Mouse (Mus musculus) bone marrow, adult 2 months (tissue): ENCODE measurements at regions not wholly inside any gene's neighbourhood (a gene's known extent, or its start where the extent isn't known, plus 50 kb on each side); places are given as distances from the start of the nearest gene placed in this dataset.

Source experiments
- H3K27ac ChIP-seq: fragments of 200-500 bp; 2 replicates; pipeline ENCODE4 v1.5.1; 2012; ENCODE audit warnings: low read depth, mild to moderate bottlenecking, control low read depth, inconsistent platforms, low read length; ENCODE audit not compliant: control insufficient read depth, poor library complexity, insufficient read depth
- H3K4me1 ChIP-seq: fragments of 200-500 bp; 2 replicates; pipeline ENCODE4 v1.6.1; 2011; ENCODE audit warnings: low read length; ENCODE audit not compliant: control insufficient read depth, insufficient read depth
- H3K4me3 ChIP-seq: fragments of 200-500 bp; replicated peaks from 2 replicates; pipeline ENCODE3; 2011; ENCODE audit warnings: mild to moderate bottlenecking, low read depth, low read length, control low read depth; ENCODE audit not compliant: control insufficient read depth
- CTCF ChIP-seq: fragments of 200-500 bp; IDR thresholded peaks from 2 replicates; pipeline ENCODE4 v1.5.1; 2011; ENCODE audit warnings: low read length, control low read depth; ENCODE audit not compliant: control insufficient read depth, insufficient read depth
- POLR2A ChIP-seq: fragments of 200-500 bp; IDR thresholded peaks from 2 replicates; pipeline ENCODE4 v1.6.1; 2011; ENCODE audit warnings: low read depth, mild to moderate bottlenecking, control low read depth, low read length, borderline replicate concordance; ENCODE audit not compliant: control insufficient read depth
- WGBS: fragments of 180-500 bp; shearing (Covaris S2); methylation state at CpG from one replicate; pipeline ENCODE4 v1.1.7; 2018; 5-methylcytosine and 5-hydroxymethylcytosine counted together

GRCm38 (mm10) chr16:85682721-85683120 lies 120.2 kb downstream of the Adamts1 start:
- TF ChIP-seq CTCF = no peak
- WGBS = 68% methylated on average over 2 of the region's 2 CpGs
- Histone ChIP-seq H3K4me3 (no peak overlapping the region), H3K4me1 (no peaks in the 10 kb centered on the region), H3K27ac (no peak overlapping the region)

- no peak overlapping the region for H3K4me3 ChIP-seq
- 56% methylated on average over 6 of the region's 6 CpGs for WGBS
- TF ChIP-seq CTCF = no peak
- TF ChIP-seq POLR2A = no peak
These were observed 122.6 kb downstream of the Adamts1 start for GRCm38 (mm10) chr16:85680351-85680750.

GRCm38 (mm10) chr16:85678781-85679180 lies 124.1 kb downstream of the Adamts1 start:
- no peak for TF ChIP-seq POLR2A
- TF ChIP-seq CTCF = no peak
- no peaks in the 10 kb centered on the region for H3K4me1 ChIP-seq
- H3K27ac ChIP-seq = no peak overlapping the region
- WGBS = 70% methylated on average over 1 of the region's 1 CpGs
- H3K4me3 ChIP-seq = no peak overlapping the region

More at GRCm38 (mm10) chr16:85680351-85680750, 122.6 kb downstream of the Adamts1 start:
- H3K4me1 ChIP-seq = no peaks in the 10 kb centered on the region
- H3K27ac ChIP-seq = no peak overlapping the region

GRCm38 (mm10) chr16:85678228-85678627 lies 124.7 kb downstream of the Adamts1 start:
- no peak for TF ChIP-seq POLR2A
- TF ChIP-seq CTCF = no peak
- no peaks in the 10 kb centered on the region for H3K4me1 ChIP-seq
- H3K4me3 ChIP-seq = no peak overlapping the region
- no peak overlapping the region for H3K27ac ChIP-seq

- H3K27ac ChIP-seq = no peak overlapping the region
- WGBS = 27% methylated on average over 9 of the region's 9 CpGs
- TF ChIP-seq CTCF (peak; percentile 22; the same call in 1 of the 2 replicates), POLR2A (no peak)
- no peak overlapping the region for H3K4me3 ChIP-seq
- H3K4me1 ChIP-seq = no peaks in the 10 kb centered on the region
These were observed 123.8 kb upstream of the Cyyr1 start for GRCm38 (mm10) chr16:85677027-85677426.

- Histone ChIP-seq H3K4me1 (no peaks in the 10 kb centered on the region), H3K4me3 (no peak overlapping the region), H3K27ac (no peak overlapping the region)
- WGBS = 78% methylated on average over 5 of the region's 5 CpGs
- TF ChIP-seq POLR2A = no peak
- TF ChIP-seq CTCF = no peak
These were observed 115.6 kb upstream of the Cyyr1 start for GRCm38 (mm10) chr16:85668767-85669166.

GRCm38 (mm10) chr16:85667790-85668189 lies 114.6 kb upstream of the Cyyr1 start:
- H3K4me1 ChIP-seq = no peaks in the 10 kb centered on the region
- no peak overlapping the region for H3K4me3 ChIP-seq
- 61% methylated on average over 1 of the region's 1 CpGs for WGBS
- H3K27ac ChIP-seq = no peak overlapping the region
- TF ChIP-seq POLR2A (no peak), CTCF (no peak)

GRCm38 (mm10) chr16:85649516-85649915 lies 96.3 kb upstream of the Cyyr1 start:
- Histone ChIP-seq H3K4me3 (no peak overlapping the region), H3K4me1 (no peaks in the 10 kb centered on the region), H3K27ac (no peak overlapping the region)
- TF ChIP-seq CTCF (no peak), POLR2A (no peak)
- WGBS = 78% methylated on average over 1 of the region's 1 CpGs

GRCm38 (mm10) chr16:85640992-85641391 lies 87.8 kb upstream of the Cyyr1 start:
- Histone ChIP-seq H3K4me1 (no peaks in the 10 kb centered on the region), H3K27ac (no peak overlapping the region), H3K4me3 (no peak overlapping the region)
- TF ChIP-seq CTCF = no peak
- no peak for TF ChIP-seq POLR2A
- 79% methylated on average over 4 of the region's 4 CpGs for WGBS
